Mouse (Mus musculus) yolk sac, embryonic 10.5 days (tissue): ENCODE results near the gene Lhfpl4.

ENCODE experiments used
- DNase-seq: peaks from one replicate; pipeline ENCODE4 v3.0.0-alpha.2; 2017; ENCODE audit warnings: low spot score

Lhfpl4 gene

GRCm38 (mm10) chr6:113194841-113195595, at the start of gene Lhfpl4:
Gene Lhfpl4 (minus strand): TSS chr6:113195384.
- no peak for DNase-seq

GRCm38 (mm10) chr6:113242753-113243152, 47.6 kb upstream of the Lhfpl4 start:
- no peak for DNase-seq

DNA sequence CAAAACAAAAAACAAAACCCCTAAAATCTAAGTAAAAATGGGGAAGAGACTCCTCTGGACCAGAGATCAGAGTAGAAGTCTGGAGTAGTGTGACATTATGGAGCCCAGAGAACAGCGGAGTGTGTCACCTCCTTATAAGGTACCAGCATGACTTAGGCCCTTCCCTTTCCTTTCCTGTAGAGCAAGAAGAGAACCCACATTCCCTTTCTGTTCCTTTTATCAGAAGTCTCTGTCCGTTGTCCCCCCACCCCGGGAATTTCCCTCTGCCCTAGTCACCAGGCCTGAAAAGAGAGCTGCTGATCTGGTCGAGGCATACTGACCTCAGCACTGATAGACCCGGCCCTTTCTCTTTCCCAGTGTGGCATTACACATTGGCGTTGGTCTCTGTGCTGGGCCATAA, 43.3 kb upstream of the Lhfpl4 start:
- DNase-seq: no peak

DNA sequence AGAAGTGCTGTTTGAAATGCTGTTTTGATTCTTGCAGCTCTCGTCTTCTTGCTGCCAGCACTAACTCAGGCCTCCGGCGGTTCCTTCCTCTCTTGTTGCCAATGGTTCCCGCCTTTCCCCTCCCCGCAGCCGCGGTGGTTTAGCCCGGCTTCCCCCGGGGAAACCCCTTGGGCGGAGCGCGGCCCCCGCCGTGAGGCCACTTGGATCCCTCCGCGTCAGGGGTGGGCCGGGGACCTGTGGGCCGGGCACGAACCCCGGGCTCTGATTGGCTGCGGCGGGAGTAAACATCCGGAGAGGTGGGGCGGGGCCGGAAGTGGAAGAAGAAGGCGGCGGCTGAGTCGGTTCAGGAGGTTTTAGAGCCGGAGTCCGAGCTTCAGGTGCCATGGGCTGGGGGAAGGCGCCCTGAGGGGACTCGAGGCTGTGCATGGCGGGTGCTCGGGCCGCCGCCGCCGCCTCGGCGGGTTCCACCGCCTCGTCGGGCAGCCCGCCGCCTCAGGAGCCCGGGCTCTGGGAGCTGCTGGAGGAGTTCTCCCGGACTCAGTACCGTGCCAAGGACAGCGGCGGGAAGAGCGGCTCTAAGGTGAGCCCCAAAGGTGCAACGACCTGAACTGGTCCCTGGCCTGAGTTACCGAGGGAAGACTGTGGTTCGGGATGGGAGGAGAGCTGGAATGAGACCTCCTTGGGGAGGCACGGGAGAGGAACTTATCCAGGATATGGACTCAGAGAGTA, 42.5 kb upstream of the Lhfpl4 start, which contains the start of gene Mtmr14:
Gene Mtmr14, plus strand, starts transcription at position 302 of the 729 bp plus-strand sequence.
- peak; percentile 98 for DNase-seq

GRCm38 (mm10) chr6:113235141-113235540, 40.0 kb upstream of the Lhfpl4 start:
- no peak for DNase-seq

DNA sequence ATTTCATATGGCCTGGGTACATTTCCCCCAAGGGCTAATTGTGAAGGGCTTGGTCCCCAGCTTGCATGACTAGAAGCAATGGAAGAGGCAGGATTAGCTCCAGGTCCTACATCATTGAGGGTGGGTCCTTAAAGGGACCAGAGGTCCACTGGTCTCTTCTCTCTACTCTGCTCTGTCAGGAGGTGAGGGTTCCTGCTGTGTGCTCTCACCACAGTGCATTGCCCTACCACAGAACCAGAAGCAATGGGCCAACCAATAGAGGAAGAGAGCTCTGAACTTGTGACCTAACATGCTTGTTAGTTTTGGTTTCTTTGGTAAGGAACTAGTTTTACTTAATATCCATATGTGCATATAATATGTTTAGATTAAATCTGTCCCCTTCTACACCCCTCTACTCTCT, 31.5 kb upstream of the Lhfpl4 start:
- no peak for DNase-seq

- no peak for DNase-seq
These were observed 30.6 kb upstream of the Lhfpl4 start for GRCm38 (mm10) chr6:113225798-113226197.

DNA sequence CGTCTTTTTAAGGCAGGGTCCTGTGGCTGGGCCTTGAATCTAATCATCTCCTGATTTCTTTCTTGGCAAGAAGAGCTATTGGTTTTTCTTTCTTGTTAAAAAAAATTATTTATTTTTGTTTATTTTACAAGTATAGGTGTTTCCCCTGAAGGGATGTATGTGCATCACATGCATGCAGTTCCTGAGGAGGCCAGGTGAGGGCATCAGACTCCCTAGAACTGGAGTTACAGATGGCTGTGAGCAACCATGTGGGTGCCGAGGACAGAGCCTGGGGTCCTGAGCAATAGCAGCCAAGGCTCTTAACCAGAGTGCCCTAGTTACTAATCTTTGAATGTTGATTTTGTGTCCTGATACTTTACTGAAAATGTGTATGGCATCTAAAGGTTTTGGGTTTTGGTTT, 21.1 kb upstream of the Lhfpl4 start:
- no peak for DNase-seq

GRCm38 (mm10) chr6:113195596-113195992, 410 bp upstream of the Lhfpl4 start:
- DNase-seq: no peak

DNA sequence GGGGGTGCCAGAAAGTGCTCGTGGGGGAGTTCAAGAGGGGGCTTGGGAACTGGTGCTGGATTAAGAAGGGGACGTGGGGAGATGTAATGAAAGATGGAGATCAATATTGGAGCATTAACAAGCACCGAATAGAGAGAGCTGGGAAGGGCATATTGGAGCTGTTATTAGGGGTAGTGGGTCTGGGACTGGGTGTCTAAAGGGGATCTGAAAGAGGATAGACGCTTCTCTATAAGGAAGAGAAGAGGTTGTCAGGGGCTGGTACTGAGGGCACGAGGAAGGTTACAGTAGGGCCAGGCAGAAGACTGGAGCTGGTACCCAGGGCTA, 705 bp downstream of the Lhfpl4 start:
- DNase-seq: no peak

- DNase-seq: peak; percentile 53
These were observed 1.3 kb downstream of the Lhfpl4 start for GRCm38 (mm10) chr6:113193765-113194460.

DNA sequence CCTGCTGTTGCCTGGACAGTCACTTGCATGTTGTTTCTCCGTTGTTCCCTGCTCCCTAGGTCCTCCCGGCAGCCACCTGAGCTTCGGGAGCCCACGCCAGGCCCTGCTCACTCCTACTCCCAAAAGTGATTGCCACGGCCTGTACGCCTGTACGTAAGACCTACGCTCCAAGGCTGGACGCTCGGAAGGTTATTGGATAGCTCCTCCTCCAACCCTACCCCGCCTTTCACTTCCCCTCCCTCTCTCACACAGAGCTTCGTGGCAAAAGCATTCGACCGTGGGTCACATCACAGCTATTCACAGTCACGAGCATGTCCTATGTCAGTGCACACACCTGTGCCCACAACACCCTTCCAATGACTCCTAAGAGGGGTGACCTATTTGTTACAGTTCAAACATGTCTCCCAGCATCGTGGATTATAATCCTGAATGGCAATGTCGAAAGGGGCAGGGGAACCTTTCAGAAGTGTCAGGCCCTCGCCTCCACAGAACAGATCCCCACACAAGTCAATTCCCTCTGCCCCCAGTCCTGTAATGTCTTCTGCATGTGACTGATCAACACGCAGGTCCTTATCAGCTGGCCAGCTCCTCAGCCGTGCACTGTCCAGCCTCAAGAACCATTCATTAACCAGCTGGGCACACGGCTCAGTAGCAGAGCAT, 10.2 kb downstream of the Lhfpl4 start:
- no peak for DNase-seq

DNA sequence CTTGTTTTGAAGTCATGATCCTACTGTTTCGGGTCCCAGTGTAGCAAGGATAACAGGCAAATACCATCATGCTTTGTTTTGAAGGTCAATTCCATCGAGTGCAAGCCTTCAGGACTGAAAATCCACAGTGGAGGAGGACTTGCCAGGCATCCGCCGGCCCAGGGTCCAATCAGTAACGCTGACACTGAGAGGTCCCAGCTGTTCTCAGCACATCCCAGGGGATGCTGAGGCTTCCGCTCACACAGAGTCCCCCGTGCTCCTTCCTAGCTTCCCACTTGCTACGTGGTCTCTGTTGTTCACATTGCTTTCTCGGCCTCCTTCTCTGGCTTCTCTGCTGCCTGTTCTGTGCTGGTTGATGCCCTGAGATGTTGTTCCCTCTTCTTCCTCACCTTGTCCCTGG, 11.0 kb downstream of the Lhfpl4 start:
- no peak for DNase-seq

DNA sequence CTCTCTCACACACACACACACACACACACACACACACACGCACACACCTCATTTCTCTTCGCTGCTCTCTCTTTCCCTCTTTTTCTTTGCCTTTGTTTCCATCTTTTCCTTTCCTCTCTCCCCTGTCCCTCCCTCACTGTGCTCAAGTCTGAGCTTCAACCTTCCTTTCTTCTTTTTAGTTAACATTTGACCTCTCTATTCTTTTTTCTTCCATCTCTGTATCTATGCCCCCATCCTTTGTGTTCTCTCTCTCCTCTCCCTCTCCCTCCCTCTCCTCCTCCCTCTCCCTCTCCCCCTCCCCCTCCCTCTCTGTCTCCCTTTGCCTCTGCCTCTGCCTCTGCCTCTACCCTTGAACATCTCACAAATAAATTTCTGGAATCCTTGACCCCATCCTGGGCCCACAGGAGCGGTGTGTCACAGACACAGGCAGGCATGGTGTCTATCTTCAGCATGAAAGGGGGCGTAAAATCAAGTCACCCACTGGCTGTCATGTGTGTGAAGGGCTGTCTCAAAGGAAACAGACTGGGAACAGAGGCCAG, 15.9 kb downstream of the Lhfpl4 start:
- DNase-seq: no peak

- no peak for DNase-seq
These were observed 16.6 kb downstream of the Lhfpl4 start for GRCm38 (mm10) chr6:113178286-113179194.

GRCm38 (mm10) chr6:113176613-113177012, 18.6 kb downstream of the Lhfpl4 start:
- no peak for DNase-seq

DNA sequence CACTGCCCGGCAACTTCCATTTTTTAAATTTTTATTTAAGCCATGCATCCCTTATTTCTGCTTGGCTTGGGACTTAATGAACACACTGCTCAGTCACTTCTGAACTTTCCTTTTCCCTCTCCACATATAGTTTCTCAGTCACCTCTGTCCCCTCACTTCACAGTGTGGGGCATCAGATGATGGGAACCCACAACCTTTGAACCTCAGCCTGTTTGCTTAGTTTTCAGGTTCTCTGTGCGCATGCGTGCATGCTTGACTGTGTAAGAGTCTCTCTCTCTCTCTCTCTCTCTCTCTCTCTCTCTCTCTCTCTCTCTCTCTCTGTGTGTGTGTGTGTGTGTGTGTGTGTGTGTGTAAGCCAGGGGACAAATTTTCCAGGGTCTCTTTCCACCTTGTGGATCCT, 19.7 kb downstream of the Lhfpl4 start:
- peak; percentile 70 for DNase-seq

GRCm38 (mm10) chr6:113172568-113172967, 22.6 kb downstream of the Lhfpl4 start:
- DNase-seq: peak; percentile 27

DNA sequence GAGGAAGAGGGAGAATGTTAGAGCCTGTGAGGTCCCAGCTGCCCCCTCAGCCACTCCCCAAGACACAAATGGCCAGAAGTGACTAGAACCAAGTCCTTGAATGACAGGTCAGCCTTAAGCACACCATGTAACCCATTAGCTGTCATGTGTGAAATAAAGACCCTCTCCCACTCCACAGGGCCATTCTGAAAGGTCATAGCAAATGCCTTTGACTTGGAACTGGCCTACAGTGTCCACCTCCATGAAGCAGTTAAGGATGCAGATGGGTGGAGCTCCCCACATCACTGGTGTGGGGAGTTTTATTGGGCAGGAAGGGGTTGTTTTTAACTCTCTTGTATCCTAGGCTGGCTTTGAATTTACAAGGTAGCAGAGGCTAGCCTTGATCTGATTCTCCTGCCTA, 23.2 kb downstream of the Lhfpl4 start:
- DNase-seq: no peak

- no peak for DNase-seq
These were observed 24.5 kb downstream of the Lhfpl4 start for GRCm38 (mm10) chr6:113170651-113171050.

GRCm38 (mm10) chr6:113169852-113170251, 25.3 kb downstream of the Lhfpl4 start:
- DNase-seq: no peak
